Mouse (Mus musculus) midbrain, postnatal 0 days (tissue): Measurements from ENCODE around the gene Ceacam18. TPM values are rescaled to one million over a fixed set of nuclear protein-coding genes. Genes with fewer than 3 reads are reported as not detected.
"Not testable (repeated sequence)": the region's sequence is repeated elsewhere in the genome, so short reads cannot be mapped to it uniquely, and the experiment has no call there.

Experiments
- ATAC-seq: fragments of 200-750 bp; cut with Nextera tagmentation; 2 replicates; pipeline ENCODE4 v1.8.0; 2017; ENCODE audit warnings: moderate number of reproducible peaks, mild to moderate bottlenecking, moderate TSS enrichment, moderate library complexity; ENCODE audit not compliant: low FRiP score
- DNase-seq: peaks from one replicate; pipeline ENCODE4 v3.0.0-alpha.2; 2015; ENCODE audit warnings: low spot score
- H3K27ac ChIP-seq: fragments of 300-500 bp; sonication (generic); 2 replicates; pipeline ENCODE4 v1.5.1; 2014; ENCODE audit warnings: low read depth, mild to moderate bottlenecking, low read length, mixed read lengths
- H3K27me3 ChIP-seq: fragments of 300-500 bp; sonication (generic); 2 replicates; pipeline ENCODE4 v1.6.1; 2014; ENCODE audit warnings: low read length, control low read depth, mixed read lengths; ENCODE audit not compliant: insufficient read depth
- H3K36me3 ChIP-seq: fragments of 300-500 bp; sonication (generic); 2 replicates; pipeline ENCODE4 v1.6.1; 2014; ENCODE audit warnings: low read length, control low read depth, mixed read lengths; ENCODE audit not compliant: insufficient read depth
- H3K4me1 ChIP-seq: fragments of 300-500 bp; sonication (generic); 2 replicates; pipeline ENCODE4 v1.6.1; 2014; ENCODE audit warnings: mild to moderate bottlenecking, control low read depth, antibody characterized with exemption, low read length, mixed read lengths; ENCODE audit not compliant: insufficient read depth
- H3K4me2 ChIP-seq: fragments of 300-500 bp; sonication (generic); 2 replicates; pipeline ENCODE4 v1.6.1; 2014; ENCODE audit warnings: low read depth, mild to moderate bottlenecking, low read length, mixed read lengths; ENCODE audit not compliant: poor library complexity, severe bottlenecking
- H3K4me3 ChIP-seq: fragments of 300-500 bp; sonication (generic); 2 replicates; pipeline ENCODE4 v1.5.1; 2014; ENCODE audit warnings: low read depth, mild to moderate bottlenecking, low read length, moderate library complexity
- H3K9ac ChIP-seq: fragments of 300-500 bp; sonication (generic); replicated peaks from 2 replicates; pipeline ENCODE4 v1.6.1; 2014; ENCODE audit warnings: mild to moderate bottlenecking, low read length, moderate library complexity, mixed read lengths; ENCODE audit not compliant: poor library complexity, severe bottlenecking
- H3K9me3 ChIP-seq: fragments of 300-500 bp; sonication (generic); 2 replicates; pipeline ENCODE4 v1.6.1; 2016; ENCODE audit warnings: low read length, control low read depth
- CTCF ChIP-seq: IDR thresholded peaks from 2 replicates; pipeline ENCODE4 v1.5.1; 2016; ENCODE audit warnings: antibody characterized with exemption, mild to moderate bottlenecking
- WGBS: fragments of 180-500 bp; shearing (Covaris S2); extraction: QIAGEN DNeasy Blood & Tissue Kit; methylation state at CpG from one replicate; pipeline ENCODE4 v1.1.7; 2014; 5-methylcytosine and 5-hydroxymethylcytosine counted together
- polyA plus RNA-seq: library from polyadenylated mRNA; unstranded; fragments of >200 nt; fragmentation: Nextera tagmentation; extraction: Ambion mirVana; gene quantifications from 2 replicates; pipeline ENCODE4 v1.2.1, GENCODE M21; 2015
- total RNA-seq: library from RNA; depleted of rRNA; stranded (reverse); fragments of >200 nt; gene quantifications from 2 replicates; pipeline ENCODE4 v1.2.3, GENCODE M21; 2014

Ceacam18 gene
- total and polyA plus RNA-seq, 2 experiments from 2014 or later, result not detected

DNA sequence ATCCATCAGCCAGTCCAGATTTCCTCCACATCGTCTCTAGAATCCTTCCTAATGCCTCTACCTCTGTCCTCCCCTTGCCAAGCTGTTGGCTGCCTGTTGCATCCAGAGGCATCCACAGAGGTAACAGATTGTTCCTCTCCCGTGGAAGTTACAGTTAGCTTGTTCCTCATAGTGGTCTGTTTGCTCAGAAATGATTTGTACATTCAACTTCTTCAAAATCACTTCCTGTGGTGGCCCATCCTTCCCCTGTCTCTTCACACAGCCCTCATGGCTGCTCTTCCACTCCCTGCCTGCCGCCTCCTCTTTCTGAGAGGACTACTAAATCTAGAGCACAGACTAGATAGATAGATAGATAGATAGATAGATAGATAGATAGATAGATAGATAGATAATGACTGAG is 20.0 kb downstream of the Ceacam18 start:
- H3K36me3 ChIP-seq, result no peaks in the 10 kb centered on the region
- H3K27me3 ChIP-seq, result no peaks in the 10 kb centered on the region
- no peak for TF ChIP-seq CTCF
- no peak for ATAC-seq
- no peak overlapping the region for H3K4me3 ChIP-seq
- H3K9ac ChIP-seq, result no peak overlapping the region
- H3K4me1 ChIP-seq, result no peaks in the 10 kb centered on the region
- 81% methylated on average over 3 of the region's 3 CpGs for WGBS
- H3K27ac ChIP-seq, result no peak overlapping the region
- H3K9me3 ChIP-seq, result 0 out of 2 replicates have a peak, but pooled peaks cover 3% of the 10 kb centered on the region
- no peak for DNase-seq
- no peak overlapping the region for H3K4me2 ChIP-seq

DNA sequence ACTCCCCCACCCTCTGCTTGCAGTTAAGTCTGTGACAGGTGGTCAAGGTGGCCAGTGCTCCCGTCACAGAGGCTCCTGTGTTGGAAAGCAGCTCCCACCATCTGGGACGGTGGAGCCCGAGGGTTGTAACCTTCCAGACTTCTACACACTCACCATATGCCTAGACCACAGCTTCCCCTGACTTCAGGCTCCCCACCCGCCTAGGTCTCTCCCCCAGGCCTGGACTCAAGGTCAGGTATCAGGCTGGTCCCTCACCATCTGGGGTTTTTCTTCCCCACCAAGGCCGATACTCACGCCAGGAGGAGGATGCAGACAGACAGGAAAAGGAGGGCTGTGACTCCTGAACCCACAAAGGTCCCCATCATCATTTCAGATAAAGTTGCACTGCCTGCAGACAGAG is 21.7 kb downstream of the Ceacam18 start:
- H3K4me1 ChIP-seq, result no peaks in the 10 kb centered on the region
- H3K9ac ChIP-seq, result no peak overlapping the region
- H3K4me2 ChIP-seq, result no peak overlapping the region
- TF ChIP-seq CTCF, result no peak
- 0 out of 2 replicates have a peak, but pooled peaks cover 3% of the 10 kb centered on the region for H3K9me3 ChIP-seq
- no peaks in the 10 kb centered on the region for H3K27me3 ChIP-seq
- H3K27ac ChIP-seq, result no peak overlapping the region
- WGBS, result 76% methylated on average over 6 of the region's 6 CpGs
- H3K4me3 ChIP-seq, result no peak overlapping the region
- no peaks in the 10 kb centered on the region for H3K36me3 ChIP-seq
- DNase-seq, result no peak
- no peak for ATAC-seq

DNA sequence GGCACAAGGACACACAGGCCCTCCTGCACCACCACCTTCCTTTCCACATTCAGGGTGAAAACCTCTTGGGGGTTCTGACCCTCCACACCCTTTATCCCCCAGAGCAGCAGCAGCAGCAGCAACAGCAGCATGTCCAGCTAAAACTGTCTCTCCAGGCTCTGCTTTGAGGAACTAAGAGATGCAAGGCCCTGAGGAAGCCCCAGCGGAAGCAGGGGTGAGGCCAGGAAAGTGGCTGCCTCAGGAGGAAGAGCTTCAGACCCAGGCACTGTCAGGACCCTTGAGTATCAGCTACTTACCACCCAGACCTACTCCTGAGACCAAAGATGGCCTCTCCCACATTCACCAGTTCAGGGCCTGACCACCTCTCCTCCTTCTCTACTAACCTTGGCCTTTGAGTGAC is 25.5 kb downstream of the Ceacam18 start, which contains the start of gene Siglece:
Gene Siglece, minus strand, starts transcription at position 160 of the 400 bp plus-strand sequence.
- Histone ChIP-seq H3K36me3 (no peaks in the 10 kb centered on the region), H3K9me3 (no peaks in the 10 kb centered on the region), H3K4me2 (no peak within 1 kb of the TSS), H3K4me1 (no peaks in the 10 kb centered on the region), H3K27me3 (no peaks in the 10 kb centered on the region), H3K27ac (no peak within 1 kb of the TSS), H3K9ac (no peak within 1 kb of the TSS), H3K4me3 (no peak within 1 kb of the TSS)
- WGBS, result 50% methylated on average over 1 of the region's 1 CpGs
- DNase-seq (no peak), ATAC-seq (no peak)
- TF ChIP-seq CTCF, result no peak

DNA sequence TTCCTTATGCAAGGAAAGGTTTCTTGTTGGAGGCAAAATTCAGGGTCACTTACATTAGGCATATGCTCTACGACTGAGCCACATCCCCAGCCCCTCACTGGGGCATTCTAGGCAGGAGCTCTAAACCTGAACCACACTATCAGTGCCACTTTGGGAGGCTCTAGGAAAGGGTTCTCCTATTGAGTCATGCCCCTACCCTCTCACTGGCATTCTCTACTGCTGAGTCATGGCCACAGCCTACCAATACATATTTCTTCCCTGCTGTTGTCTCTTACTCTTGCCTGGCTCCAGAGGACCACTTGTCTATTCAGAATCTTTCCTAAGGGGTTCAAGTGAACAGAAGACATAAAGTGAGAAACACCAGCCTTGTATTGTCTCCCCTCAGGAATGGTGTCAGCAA is 28.3 kb downstream of the Ceacam18 start:
- Histone ChIP-seq H3K9me3 (no peaks in the 10 kb centered on the region), H3K4me1 (no peaks in the 10 kb centered on the region), H3K36me3 (no peaks in the 10 kb centered on the region), H3K4me2 (no peak overlapping the region), H3K4me3 (no peak overlapping the region), H3K9ac (no peak overlapping the region), H3K27ac (no peak overlapping the region), H3K27me3 (no peaks in the 10 kb centered on the region)
- TF ChIP-seq CTCF, result no peak
- ATAC-seq, result no peak
- no peak for DNase-seq
- 91% methylated on average over 1 of the region's 1 CpGs for WGBS

DNA sequence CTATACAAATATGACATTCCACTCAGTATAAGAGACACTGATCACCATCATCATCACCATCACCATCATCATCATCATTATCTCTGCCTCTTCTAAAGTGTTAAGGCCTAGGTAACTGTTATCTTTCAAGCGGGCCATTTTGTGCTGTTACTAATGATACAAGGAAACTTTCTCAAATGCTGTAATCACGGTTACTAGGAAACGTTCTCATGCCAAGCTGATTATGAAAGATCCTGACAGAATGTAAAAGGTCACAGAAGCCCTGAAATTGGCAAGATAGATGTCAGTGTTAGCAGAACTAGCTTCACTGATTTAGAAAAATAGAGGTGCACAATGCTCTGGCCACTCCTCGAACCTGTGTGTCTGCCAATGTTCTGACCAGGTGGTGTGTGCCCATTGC is 32.7 kb downstream of the Ceacam18 start:
- 96% methylated on average over 4 of the region's 4 CpGs for WGBS
- DNase-seq, H3K9ac ChIP-seq, H3K27ac ChIP-seq, ATAC-seq, H3K36me3 ChIP-seq, H3K4me1 ChIP-seq, H3K4me2 ChIP-seq, H3K9me3 ChIP-seq, H3K27me3 ChIP-seq, H3K4me3 ChIP-seq: not testable (repeated sequence)

DNA sequence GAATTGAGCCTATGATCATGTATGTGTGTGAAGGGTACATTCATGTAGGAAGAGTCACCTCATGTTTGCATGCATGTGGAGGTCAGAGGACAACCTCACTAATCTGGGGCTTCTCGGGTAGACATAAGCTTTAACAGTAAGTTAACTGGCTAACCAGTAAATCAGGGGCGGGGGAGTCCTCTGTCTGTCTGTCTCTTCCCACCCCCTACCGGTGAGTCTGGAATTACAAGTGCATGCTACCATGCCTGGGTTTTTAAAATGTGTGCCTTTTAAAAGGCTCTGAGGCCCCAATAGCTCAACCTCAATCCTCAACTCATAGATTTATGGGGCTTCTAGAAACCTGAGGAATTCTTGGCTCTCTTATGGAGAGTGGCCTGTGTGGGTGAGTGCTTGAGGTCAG is 34.1 kb downstream of the Ceacam18 start:
- Histone ChIP-seq H3K4me1 (no peaks in the 10 kb centered on the region), H3K9ac (no peak overlapping the region), H3K27me3 (no peaks in the 10 kb centered on the region), H3K4me3 (no peak overlapping the region), H3K36me3 (no peaks in the 10 kb centered on the region), H3K4me2 (no peak overlapping the region), H3K27ac (no peak overlapping the region), H3K9me3 (no peaks in the 10 kb centered on the region)
- TF ChIP-seq CTCF, result peak; percentile 43
- DNase-seq, result no peak
- 9% methylated on average over 3 of the region's 3 CpGs for WGBS
- no peak for ATAC-seq
